Mouse (Mus musculus): ENCODE results near the gene Anks1. TPM values are rescaled to one million over a fixed set of nuclear protein-coding genes. Genes with fewer than 3 reads are reported as not detected.
A peak's percentile ranks its signal among the peaks of the same experiment; 100 is the strongest.

Gene Anks1
- total RNA-seq, 2 experiments from 2014 or later = 11.2 to 15.3 TPM

DNA sequence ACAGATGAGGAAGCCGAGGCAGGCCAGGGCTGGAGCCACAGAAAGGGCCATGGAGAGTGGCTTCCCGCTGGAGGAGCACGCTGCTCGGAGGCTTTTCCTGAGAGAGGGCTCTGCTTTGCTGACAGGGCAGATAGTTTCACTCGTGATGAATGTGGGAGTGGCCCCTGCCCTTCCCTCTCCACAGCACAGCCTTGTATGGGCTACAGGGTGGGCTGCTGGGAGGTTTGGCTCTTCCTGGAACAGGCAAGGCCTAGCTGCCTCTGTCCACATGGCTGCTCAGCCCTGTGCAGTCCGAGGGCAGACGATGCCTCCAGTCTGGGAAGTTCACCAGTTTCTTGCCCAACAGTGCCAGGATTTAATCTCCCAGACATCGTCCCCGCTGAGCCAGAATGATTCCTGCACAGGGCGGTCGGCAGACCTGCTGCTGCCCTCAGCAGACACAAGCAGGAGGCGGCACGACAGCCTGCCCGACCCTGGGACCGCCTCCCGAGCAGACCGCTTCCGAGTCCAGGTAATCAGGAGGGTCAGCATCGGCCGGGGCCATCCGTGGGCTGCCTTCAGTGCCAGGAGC is 143.3 kb downstream of the Anks1 start:
- peak; percentile 41 for DNase-seq

DNA sequence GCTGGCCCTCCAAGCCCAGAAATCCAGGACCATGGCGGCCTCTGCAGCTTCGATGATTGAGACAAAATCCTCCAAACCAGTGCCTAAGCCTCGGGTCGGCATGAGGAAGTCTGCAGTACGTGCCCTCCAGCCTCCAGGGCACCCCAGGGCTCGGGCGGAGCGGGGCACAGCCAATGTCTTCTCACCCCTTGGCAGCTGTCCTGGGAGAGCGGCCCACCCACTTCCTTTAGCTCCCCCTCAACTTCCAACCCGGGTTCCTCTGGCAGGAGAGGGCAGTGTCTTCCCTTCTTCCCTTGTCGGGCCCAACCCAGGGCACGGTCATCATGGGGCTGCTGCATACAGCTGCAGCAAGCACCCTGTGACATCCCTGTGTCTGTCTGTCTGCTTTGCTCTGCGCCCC is 149.2 kb downstream of the Anks1 start:
- DNase-seq = no peak

- no peak for DNase-seq
Observed at GRCm38 (mm10) chr17:28060681-28061080, 151.6 kb downstream of the Anks1 start.

DNA sequence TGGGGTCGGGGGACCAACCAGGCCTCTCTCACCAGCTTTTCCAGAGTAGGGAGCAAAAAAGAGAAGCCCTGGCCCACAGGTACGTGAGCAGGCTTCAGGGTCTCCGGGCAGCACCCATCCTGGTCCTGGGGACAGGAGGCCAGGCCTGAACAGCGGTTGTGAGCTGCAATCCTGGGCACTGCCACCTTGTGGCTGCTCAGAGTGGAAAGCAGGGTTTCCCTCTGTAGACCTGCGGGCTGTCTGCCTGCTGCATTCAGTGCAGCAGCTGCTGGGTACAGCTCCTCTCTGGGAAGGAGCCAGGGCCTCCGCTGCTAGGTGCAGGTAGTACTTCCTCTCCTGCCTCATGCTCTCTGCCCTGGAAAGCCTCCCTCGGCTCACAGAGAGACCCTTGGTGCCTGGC is 152.4 kb downstream of the Anks1 start:
- DNase-seq = no peak

DNA sequence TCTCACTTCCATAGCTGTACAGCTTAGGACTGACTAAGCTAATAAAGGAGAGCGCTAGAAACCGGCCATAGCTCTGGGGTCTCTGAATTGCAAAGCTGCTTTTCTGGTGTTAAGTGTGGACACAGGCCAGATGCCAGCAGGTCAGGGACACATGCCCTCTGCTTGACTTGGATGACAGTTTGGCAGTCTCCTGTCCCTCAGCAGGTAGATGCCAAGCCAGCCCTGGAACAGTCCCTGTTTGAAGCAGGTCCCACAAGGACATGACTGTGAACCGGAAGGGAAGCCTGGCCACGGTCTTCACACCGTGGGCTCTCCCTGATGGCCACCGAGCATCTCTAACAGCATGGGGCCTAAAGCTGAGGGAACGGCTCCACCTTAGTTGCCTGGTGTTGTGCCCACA is 153.6 kb downstream of the Anks1 start:
- DNase-seq = no peak

DNA sequence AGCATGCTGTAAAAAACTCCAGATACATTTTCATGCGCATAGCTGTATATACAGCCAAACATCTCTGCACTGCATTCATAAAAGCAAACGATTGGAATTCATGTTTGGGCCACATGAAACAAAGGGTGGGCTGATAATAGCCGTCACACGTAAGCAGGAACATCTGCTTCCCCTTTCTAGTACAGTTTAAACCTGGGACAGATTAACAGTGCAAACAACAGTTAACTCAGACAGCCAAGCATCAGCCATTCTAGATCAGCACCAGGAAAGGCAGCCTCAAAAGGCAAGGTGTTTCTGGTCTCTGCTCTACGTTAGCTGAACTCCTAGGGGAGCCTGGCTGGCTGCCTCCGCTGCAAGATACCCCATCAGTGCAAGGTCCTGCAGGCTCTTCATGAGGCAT is 154.1 kb downstream of the Anks1 start:
- DNase-seq = no peak

DNA sequence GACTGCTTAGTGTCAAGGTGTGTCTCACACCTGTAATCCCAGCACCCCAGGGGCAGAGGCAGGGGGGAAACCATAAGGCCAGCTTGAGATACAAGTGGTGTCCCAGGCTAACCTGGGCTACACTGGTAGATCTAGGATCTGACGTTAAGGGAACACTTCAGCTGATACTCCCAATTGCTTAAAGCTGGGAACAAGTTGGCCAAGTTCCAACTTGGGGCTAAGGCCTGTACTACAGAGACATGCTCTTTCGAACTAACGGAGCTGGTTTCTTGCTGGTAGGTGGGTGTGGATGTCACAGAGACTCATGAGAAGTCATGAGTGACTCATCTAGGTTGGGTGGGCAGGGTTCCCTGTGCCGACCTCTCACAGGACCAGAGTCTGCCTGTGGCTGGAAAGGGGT is 158.2 kb downstream of the Anks1 start:
- no peak for DNase-seq

DNA sequence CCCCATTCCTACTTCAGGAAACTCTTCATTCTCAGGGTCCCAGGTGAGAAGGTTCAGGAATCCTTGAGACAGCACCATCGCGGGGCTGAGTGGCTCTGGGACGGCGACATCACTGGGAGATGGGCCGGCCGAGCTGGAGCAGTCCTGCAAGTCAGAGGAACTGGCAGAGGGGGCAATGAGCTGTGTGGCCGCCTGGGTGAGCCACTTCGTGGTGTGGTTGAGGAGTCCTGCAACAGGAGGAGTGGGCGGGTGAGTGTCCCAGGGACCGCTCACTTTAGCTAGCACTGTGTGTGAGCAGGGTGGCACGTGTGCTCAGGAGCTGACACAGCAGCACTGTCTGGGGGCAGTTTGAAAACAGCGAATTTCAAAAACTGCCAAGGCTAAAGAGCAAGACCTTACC is 160.3 kb downstream of the Anks1 start:
- DNase-seq = no peak

GRCm38 (mm10) chr17:28070256-28070655 is 161.2 kb downstream of the Anks1 start:
- DNase-seq = no peak

- no peak for DNase-seq
Observed at GRCm38 (mm10) chr17:28072730-28073129, 163.6 kb downstream of the Anks1 start.

- no peak for DNase-seq
Observed at GRCm38 (mm10) chr17:28074486-28074885, 165.4 kb downstream of the Anks1 start.

DNA sequence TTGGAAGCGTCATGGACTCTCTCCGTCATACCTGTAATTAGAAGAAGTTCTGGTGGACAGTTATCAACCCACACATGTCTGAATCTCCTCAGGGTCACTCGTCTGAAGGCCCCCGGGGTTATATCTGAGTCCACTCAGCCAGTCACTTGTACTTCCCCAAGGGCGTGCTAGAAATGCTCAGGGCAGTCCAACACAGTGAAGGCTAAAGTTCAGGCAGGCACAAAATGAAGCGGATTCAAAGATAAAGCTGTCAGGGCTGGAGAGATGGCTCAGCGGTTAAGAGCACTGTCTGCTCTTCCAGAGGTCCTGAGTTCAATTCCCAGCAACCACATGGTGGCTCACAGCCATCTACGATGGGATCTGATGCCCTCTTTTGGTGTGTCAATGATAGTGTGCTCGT is 168.9 kb downstream of the Anks1 start:
- DNase-seq = no peak

DNA sequence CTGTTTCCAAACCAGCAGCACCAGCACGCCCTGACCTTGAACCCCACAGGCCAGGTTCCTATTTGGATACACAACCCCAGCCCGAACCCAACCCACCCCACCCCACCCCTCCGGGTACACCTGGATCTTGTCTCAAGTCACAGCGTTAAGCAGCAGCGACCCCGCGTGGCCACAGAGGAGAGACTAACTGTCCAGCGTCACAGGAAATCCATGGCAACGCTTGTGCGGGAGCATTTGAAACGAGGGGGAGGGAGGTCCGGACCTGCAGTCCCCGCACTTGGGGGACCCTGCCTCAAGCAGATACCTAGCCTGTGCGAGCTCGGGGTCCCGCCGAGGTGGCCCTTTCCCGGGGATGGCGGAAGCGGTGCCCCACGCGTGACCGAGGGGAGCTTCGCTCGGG is 170.5 kb downstream of the Anks1 start:
- peak; percentile 60 for DNase-seq

GRCm38 (mm10) chr17:28080045-28080816 is 171.1 kb downstream of the Anks1 start, which contains the start of gene Tcp11:
Gene Tcp11, minus strand, starts transcription at chr17:28080639.
- peak; percentile 59 for DNase-seq

GRCm38 (mm10) chr17:28080817-28081165 is 171.7 kb downstream of the Anks1 start:
- no peak for DNase-seq

GRCm38 (mm10) chr17:28081385-28081784 is 172.3 kb downstream of the Anks1 start:
- no peak for DNase-seq

GRCm38 (mm10) chr17:28081856-28082255 is 172.8 kb downstream of the Anks1 start:
- DNase-seq = no peak

DNA sequence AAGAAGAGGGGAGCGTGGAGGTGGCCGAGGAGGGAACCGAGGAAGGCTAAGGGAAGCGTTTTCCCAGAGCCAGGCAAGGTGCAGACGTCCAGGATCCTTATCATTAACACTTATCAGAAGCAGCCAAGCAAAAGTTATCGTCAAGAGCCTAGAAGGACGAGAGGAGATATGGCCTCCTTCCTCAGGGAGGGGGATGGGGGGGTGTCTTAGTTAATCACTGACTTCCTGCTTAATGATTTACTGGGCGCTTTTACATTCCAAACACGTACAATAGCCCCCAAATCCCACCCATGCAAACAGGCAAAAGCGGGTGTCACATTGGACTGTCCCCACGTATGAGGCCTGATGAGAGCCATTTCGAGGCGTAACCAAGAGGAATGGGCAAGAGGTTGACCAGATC is 173.8 kb downstream of the Anks1 start:
- no peak for DNase-seq

GRCm38 (mm10) chr17:28084395-28084905 is 175.3 kb downstream of the Anks1 start:
- DNase-seq = no peak

- peak; percentile 75 for DNase-seq
Observed at GRCm38 (mm10) chr17:28084964-28085363, 175.9 kb downstream of the Anks1 start.

DNA sequence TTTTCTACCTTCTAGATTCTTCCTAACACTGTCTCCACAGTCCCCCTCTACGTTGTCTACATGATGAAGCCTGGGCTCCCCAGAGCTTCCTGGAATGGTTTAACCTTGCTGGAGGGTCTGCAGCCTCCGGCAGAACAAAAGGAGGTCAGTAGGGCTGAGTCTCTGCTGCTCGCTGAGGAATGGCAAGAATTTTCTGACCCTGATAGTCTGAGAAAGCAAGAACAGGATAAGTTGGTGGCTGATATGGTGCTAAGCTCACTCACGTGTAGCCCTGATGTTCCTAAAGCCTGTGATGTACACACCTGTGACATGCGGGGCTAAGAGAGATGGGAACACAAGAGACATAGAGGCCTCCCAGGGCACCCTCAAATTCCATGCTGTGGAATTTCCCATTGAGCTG is 178.3 kb downstream of the Anks1 start:
- no peak for DNase-seq

- no peak for DNase-seq
Observed at GRCm38 (mm10) chr17:28088718-28089117, 179.6 kb downstream of the Anks1 start.

GRCm38 (mm10) chr17:28092297-28092696 is 183.2 kb downstream of the Anks1 start:
- DNase-seq = no peak

DNA sequence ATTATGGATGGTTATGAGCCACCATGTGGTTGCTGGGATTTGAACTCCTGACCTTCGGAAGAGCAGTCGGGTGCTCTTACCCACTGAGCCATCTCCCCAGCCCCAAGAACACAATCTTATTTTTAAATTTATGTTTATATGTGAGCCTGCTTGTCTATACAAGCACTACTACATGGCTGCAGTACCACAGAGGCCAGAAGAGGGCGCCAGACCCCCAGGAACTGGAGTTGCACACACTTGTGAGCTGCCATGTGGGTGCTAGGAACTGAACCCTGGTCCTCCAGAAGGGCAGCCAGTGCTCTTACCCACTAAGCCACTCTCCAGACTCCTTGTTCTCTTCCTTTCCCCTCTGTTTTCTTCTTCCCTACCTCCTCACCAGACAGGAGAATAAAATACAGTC is 184.7 kb downstream of the Anks1 start:
- no peak for DNase-seq

Data from gastrocnemius, postnatal 25 days (tissue).